Mouse (Mus musculus) heart, postnatal 0 days (tissue): ENCODE results near the gene Pitpnm2. TPM values are rescaled to one million over a fixed set of nuclear protein-coding genes. Genes with fewer than 3 reads are reported as not detected.
A peak's percentile ranks its signal among the peaks of the same experiment; 100 is the strongest.

ENCODE experiments used
- ATAC-seq: fragments of 200-750 bp; cut with Nextera tagmentation; 2 replicates; pipeline ENCODE4 v1.8.0; 2017; ENCODE audit warnings: low read depth, moderate number of reproducible peaks, moderate library complexity; ENCODE audit not compliant: insufficient read depth
- DNase-seq: peaks from one replicate; pipeline ENCODE4 v3.0.0-alpha.2; 2016; ENCODE audit warnings: low spot score
- H3K27ac ChIP-seq: fragments of 300-500 bp; sonication (generic); 2 replicates; pipeline ENCODE4 v1.5.1; 2014; ENCODE audit warnings: low read depth, mild to moderate bottlenecking
- H3K27me3 ChIP-seq: fragments of 300-500 bp; sonication (generic); 2 replicates; pipeline ENCODE4 v1.6.1; 2014; ENCODE audit warnings: low read length, mixed read lengths; ENCODE audit not compliant: control insufficient read depth, insufficient read depth
- H3K36me3 ChIP-seq: fragments of 300-500 bp; sonication (generic); replicated peaks from 2 replicates; pipeline ENCODE4 v1.6.1; 2014; ENCODE audit warnings: low read length, mixed read lengths; ENCODE audit not compliant: control insufficient read depth, insufficient read depth
- H3K4me1 ChIP-seq: fragments of 300-500 bp; sonication (generic); 2 replicates; pipeline ENCODE4 v1.6.1; 2014; ENCODE audit warnings: antibody characterized with exemption; ENCODE audit not compliant: control insufficient read depth, insufficient read depth
- H3K4me2 ChIP-seq: fragments of 300-500 bp; sonication (generic); 2 replicates; pipeline ENCODE4 v1.6.1; 2014; ENCODE audit warnings: low read depth, mild to moderate bottlenecking, low read length, moderate library complexity
- H3K4me3 ChIP-seq: fragments of 300-500 bp; sonication (generic); 2 replicates; pipeline ENCODE4 v1.5.1; 2014; ENCODE audit warnings: low read depth, low read length
- H3K9ac ChIP-seq: fragments of 300-500 bp; sonication (generic); replicated peaks from 2 replicates; pipeline ENCODE4 v1.6.1; 2014; ENCODE audit warnings: low read depth, low read length, mixed read lengths
- H3K9me3 ChIP-seq: fragments of 300-500 bp; sonication (generic); replicated peaks from 2 replicates; pipeline ENCODE4 v1.6.1; 2016; ENCODE audit warnings: low read length; ENCODE audit not compliant: control insufficient read depth
- CTCF ChIP-seq: IDR thresholded peaks from 2 replicates; pipeline ENCODE4 v1.5.1; 2016; ENCODE audit warnings: antibody characterized with exemption, control low read depth, low read depth
- EP300 ChIP-seq: IDR thresholded peaks from 2 replicates; pipeline ENCODE4 v1.6.1; 2016; ENCODE audit warnings: antibody characterized with exemption, low read depth
- WGBS: fragments of 180-500 bp; shearing (Covaris S2); extraction: QIAGEN DNeasy Blood & Tissue Kit; methylation state at CpG from one replicate; pipeline ENCODE4 v1.1.7; 2014; 5-methylcytosine and 5-hydroxymethylcytosine counted together
- polyA plus RNA-seq: library from polyadenylated mRNA; unstranded; fragments of >200 nt; fragmentation: Nextera tagmentation; extraction: Ambion mirVana; gene quantifications from 2 replicates; pipeline ENCODE4 v1.2.1, GENCODE M21; 2015
- total RNA-seq: library from RNA; depleted of rRNA; stranded (reverse); fragments of >200 nt; gene quantifications from 2 replicates; pipeline ENCODE4 v1.2.3, GENCODE M21; 2014; ENCODE audit warnings: low replicate concordance; rRNA removed

The Pitpnm2 gene
- total and polyA plus RNA-seq, 2 experiments from 2014 or later, result 3.2 to 17.1 TPM

DNA sequence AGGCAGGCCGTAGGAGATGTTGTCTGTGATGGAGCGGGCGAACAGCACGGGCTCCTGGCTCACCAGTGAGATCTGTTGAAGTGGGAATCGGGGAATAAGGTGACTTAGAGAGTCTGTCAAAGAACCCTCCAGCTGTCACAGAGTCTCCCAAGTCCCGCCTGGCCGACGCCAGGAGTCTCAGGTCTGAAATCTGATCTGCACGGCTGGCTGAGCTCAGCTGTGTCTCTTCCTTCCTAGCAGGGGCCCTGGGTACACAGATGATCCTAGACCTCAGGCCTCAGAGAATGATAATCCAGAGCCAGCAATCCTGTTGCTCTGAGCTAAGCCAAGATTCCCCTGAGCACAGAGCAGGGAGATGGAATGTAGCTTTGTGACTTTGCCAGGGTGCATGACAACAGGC lies 175.9 kb downstream of the Pitpnm2 start:
- no peak for ATAC-seq
- H3K27ac ChIP-seq, result peak overlapping the region; percentile 46; the same call in 1 of the 2 replicates
- H3K4me3 ChIP-seq, result no peak overlapping the region
- no peak for TF ChIP-seq CTCF
- TF ChIP-seq EP300, result no peak
- H3K9ac ChIP-seq, result no peak overlapping the region
- H3K9me3 ChIP-seq, result no peaks in the 10 kb centered on the region
- peaks cover 6% of the 10 kb centered on the region for H3K4me1 ChIP-seq
- no peak overlapping the region for H3K4me2 ChIP-seq
- no peaks in the 10 kb centered on the region for H3K27me3 ChIP-seq
- H3K36me3 ChIP-seq, result no peaks in the 10 kb centered on the region
- 49% methylated on average over 9 of the region's 9 CpGs for WGBS
- no peak for DNase-seq

DNA sequence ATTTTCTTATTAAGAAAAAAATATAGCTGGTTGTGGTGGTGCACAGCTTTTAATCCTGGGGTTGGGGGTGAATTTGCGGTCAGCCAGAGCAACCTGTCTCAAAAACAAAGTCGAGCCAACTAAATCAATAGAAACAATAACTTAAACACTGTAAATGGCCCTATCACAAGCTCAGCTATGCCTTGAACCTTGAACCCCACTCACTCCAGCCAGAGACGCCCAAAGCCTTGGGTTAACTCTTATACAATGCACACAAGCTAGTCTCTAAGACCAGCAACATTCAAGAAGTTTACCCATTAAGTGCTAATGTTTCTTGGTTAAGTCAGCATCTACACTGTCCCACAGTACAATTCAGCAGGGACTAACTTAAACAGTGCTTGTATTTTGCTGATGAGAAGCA lies 179.9 kb downstream of the Pitpnm2 start:
- 89% methylated on average over 3 of the region's 3 CpGs for WGBS
- peaks cover 6% of the 10 kb centered on the region for H3K4me1 ChIP-seq
- no peak for DNase-seq

More for the DNA sequence above, 179.9 kb downstream of the Pitpnm2 start:
- Histone ChIP-seq H3K27ac (no peak overlapping the region), H3K9me3 (no peaks in the 10 kb centered on the region), H3K4me3 (no peak overlapping the region), H3K4me2 (no peak overlapping the region), H3K36me3 (no peaks in the 10 kb centered on the region), H3K9ac (no peak overlapping the region), H3K27me3 (no peaks in the 10 kb centered on the region)
- no peak for ATAC-seq
- TF ChIP-seq CTCF, result no peak
- no peak for TF ChIP-seq EP300

Other genes with a start within 250 kb of the Pitpnm2 start
- 51.4 and 59.6 TPM in 2 replicates for gene Vps37b, start 217.5 kb downstream of the Pitpnm2 start, total RNA-seq
- gene Vps37b, start 217.5 kb downstream of the Pitpnm2 start, polyA plus RNA-seq, result 44.5 and 55.7 TPM in 2 replicates
- gene Abcb9, start 154.0 kb downstream of the Pitpnm2 start, total RNA-seq, result 1.8 and 5.4 TPM in 2 replicates
- 2.3 and 3.0 TPM in 2 replicates for gene Abcb9, start 154.0 kb downstream of the Pitpnm2 start, polyA plus RNA-seq
- gene Ogfod2, start 137.5 kb downstream of the Pitpnm2 start, total RNA-seq, result 37.6 and 55.1 TPM in 2 replicates
- gene Ogfod2, start 137.5 kb downstream of the Pitpnm2 start, polyA plus RNA-seq, result 19.0 and 19.3 TPM in 2 replicates
- 12.2 and 18.0 TPM in 2 replicates for gene Arl6ip4, start 133.7 kb downstream of the Pitpnm2 start, total RNA-seq
- gene Arl6ip4, start 133.7 kb downstream of the Pitpnm2 start, polyA plus RNA-seq, result 70.7 and 76.9 TPM in 2 replicates
- gene Mphosph9, start 78.2 kb upstream of the Pitpnm2 start, total RNA-seq, result 10.5 and 12.2 TPM in 2 replicates
- 4.4 and 5.3 TPM in 2 replicates for gene Mphosph9, start 78.2 kb upstream of the Pitpnm2 start, polyA plus RNA-seq
- gene 2810006K23Rik, start 78.3 kb upstream of the Pitpnm2 start, total RNA-seq, result 13.2 and 20.0 TPM in 2 replicates
- gene 2810006K23Rik, start 78.3 kb upstream of the Pitpnm2 start, polyA plus RNA-seq, result 12.4 and 14.9 TPM in 2 replicates
- gene Cdk2ap1, start 113.3 kb upstream of the Pitpnm2 start, total RNA-seq, result 113 and 180 TPM in 2 replicates
- 23.2 and 26.6 TPM in 2 replicates for gene Cdk2ap1, start 113.3 kb upstream of the Pitpnm2 start, polyA plus RNA-seq
- 27.0 and 33.8 TPM in 2 replicates for gene Sbno1, start 176.2 kb upstream of the Pitpnm2 start, total RNA-seq
- gene Sbno1, start 176.2 kb upstream of the Pitpnm2 start, polyA plus RNA-seq, result 46.8 and 52.8 TPM in 2 replicates
- 71.9 and 82.9 TPM in 2 replicates for gene Kmt5a, start 190.2 kb upstream of the Pitpnm2 start, total RNA-seq
- 26.0 and 27.7 TPM in 2 replicates for gene Kmt5a, start 190.2 kb upstream of the Pitpnm2 start, polyA plus RNA-seq
- gene Rilpl2, start 228.6 kb upstream of the Pitpnm2 start, total RNA-seq, result 8.4 and 12.4 TPM in 2 replicates
- gene Rilpl2, start 228.6 kb upstream of the Pitpnm2 start, polyA plus RNA-seq, result 14.9 and 15.4 TPM in 2 replicates
- 0.50 and 4.4 TPM in 2 replicates for gene Snrnp35, start 233.4 kb upstream of the Pitpnm2 start, total RNA-seq
- 14.0 and 14.6 TPM in 2 replicates for gene Snrnp35, start 233.4 kb upstream of the Pitpnm2 start, polyA plus RNA-seq